Mouse (Mus musculus) kidney, embryonic 15.5 days (tissue): Measurements from ENCODE around the gene Nox1. TPM values are rescaled to one million over a fixed set of nuclear protein-coding genes. Genes with fewer than 3 reads are reported as not detected.

Experiments used
- ATAC-seq: fragments of 200-750 bp; cut with Nextera tagmentation; replicated peaks from 2 replicates; pipeline ENCODE4 v1.8.0; 2017; ENCODE audit warnings: moderate TSS enrichment; ENCODE audit not compliant: low FRiP score
- H3K27ac ChIP-seq: fragments of 300-500 bp; sonication (generic); 2 replicates; pipeline ENCODE4 v1.5.1; 2015; ENCODE audit warnings: mild to moderate bottlenecking, inconsistent platforms
- H3K27me3 ChIP-seq: fragments of 300-500 bp; sonication (generic); 2 replicates; pipeline ENCODE4 v1.6.1; 2015; ENCODE audit warnings: inconsistent platforms
- H3K36me3 ChIP-seq: fragments of 300-500 bp; sonication (generic); 2 replicates; pipeline ENCODE4 v1.6.1; 2015; ENCODE audit warnings: inconsistent platforms
- H3K4me1 ChIP-seq: fragments of 300-500 bp; sonication (generic); 2 replicates; pipeline ENCODE4 v1.6.1; 2015; ENCODE audit warnings: inconsistent platforms
- H3K4me2 ChIP-seq: fragments of 300-500 bp; sonication (generic); 2 replicates; pipeline ENCODE4 v1.6.1; 2015; ENCODE audit warnings: moderate library complexity, mild to moderate bottlenecking, inconsistent platforms
- H3K4me3 ChIP-seq: fragments of 300-500 bp; sonication (generic); replicated peaks from 2 replicates; pipeline ENCODE4 v1.5.1; 2015; ENCODE audit warnings: mild to moderate bottlenecking, inconsistent platforms
- H3K9ac ChIP-seq: fragments of 300-500 bp; sonication (generic); 2 replicates; pipeline ENCODE4 v1.6.1; 2015; ENCODE audit warnings: mild to moderate bottlenecking, inconsistent platforms
- H3K9me3 ChIP-seq: fragments of 300-500 bp; sonication (generic); replicated peaks from 2 replicates; pipeline ENCODE4 v1.6.1; 2016; ENCODE audit warnings: inconsistent platforms
- WGBS: fragments of 180-500 bp; shearing (Covaris S2); methylation state at CpG from one replicate; pipeline ENCODE4 v1.1.7; 2015; ENCODE audit warnings: mixed read lengths; 5-methylcytosine and 5-hydroxymethylcytosine counted together
- microRNA-seq: library from miRNA; unstranded; fragments of <30 nt; microRNA quantifications from one replicate; pipeline ENCODE4, GENCODE M21; 2016
- polyA plus RNA-seq: library from polyadenylated mRNA; unstranded; fragments of >200 nt; fragmentation: Nextera tagmentation; extraction: Ambion mirVana; gene quantifications from 2 replicates; pipeline ENCODE4 v1.2.1, GENCODE M21; 2015

Gene Nox1
- polyA plus RNA-seq, 1 experiment from 2014 or later: not detected

DNA sequence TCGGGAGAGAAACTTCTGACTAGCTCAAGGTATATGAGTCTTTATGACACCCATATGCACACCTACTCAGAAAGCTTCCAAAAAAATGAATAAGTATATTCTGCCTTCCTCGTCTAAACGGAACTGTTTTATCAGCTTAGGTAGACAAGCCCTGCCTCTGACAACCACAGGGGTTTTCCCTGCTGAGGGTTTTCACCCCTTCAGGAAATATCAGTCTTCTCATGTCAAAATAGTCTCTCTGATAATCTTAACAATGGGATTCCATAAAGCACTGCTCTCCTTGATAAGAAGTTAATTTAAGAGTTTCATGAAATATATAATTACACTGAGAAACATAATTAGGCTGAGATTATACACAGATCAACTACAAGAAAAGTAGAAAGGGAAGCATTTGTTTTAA lies 110.0 kb downstream of the Nox1 start:
- 86% methylated on average over 3 of the region's 3 CpGs for WGBS

DNA sequence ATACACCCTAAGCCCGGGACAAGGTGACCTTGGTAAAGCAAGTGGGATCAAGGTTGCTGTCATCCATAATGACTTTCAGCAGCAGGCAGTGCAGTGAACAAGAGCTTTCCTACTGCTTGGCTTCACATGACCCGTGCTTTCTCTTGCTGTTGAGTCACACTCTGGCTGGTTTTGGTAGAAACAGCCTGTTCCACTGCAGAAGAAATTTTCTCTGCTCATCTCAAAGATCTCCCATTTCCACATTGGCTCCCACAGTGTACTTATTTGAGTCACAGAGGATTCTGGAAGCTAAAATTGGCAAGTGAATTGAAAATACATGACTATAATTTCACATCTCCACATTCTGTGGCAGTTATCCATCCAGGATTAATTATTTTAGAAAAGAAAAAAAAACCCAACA lies 119.1 kb downstream of the Nox1 start:
- Histone ChIP-seq H3K4me1 (no peaks in the 10 kb centered on the region), H3K4me3 (no peak overlapping the region), H3K9ac (no peak overlapping the region), H3K36me3 (no peaks in the 10 kb centered on the region), H3K27me3 (peaks cover 16% of the 10 kb centered on the region), H3K9me3 (no peaks in the 10 kb centered on the region), H3K27ac (no peak overlapping the region), H3K4me2 (no peak overlapping the region)
- 70% methylated on average over 2 of the region's 2 CpGs for WGBS
- ATAC-seq: no peak

More for the DNA sequence above, 110.0 kb downstream of the Nox1 start:
- H3K9me3 ChIP-seq: no peaks in the 10 kb centered on the region
- H3K9ac ChIP-seq: no peak overlapping the region
- peaks cover 29% of the 10 kb centered on the region; the same call in 1 of the 2 replicates for H3K27me3 ChIP-seq
- no peak overlapping the region for H3K4me2 ChIP-seq
- no peak overlapping the region for H3K4me3 ChIP-seq
- ATAC-seq: no peak
- H3K27ac ChIP-seq: no peak overlapping the region
- H3K4me1 ChIP-seq: no peaks in the 10 kb centered on the region
- H3K36me3 ChIP-seq: no peaks in the 10 kb centered on the region

DNA sequence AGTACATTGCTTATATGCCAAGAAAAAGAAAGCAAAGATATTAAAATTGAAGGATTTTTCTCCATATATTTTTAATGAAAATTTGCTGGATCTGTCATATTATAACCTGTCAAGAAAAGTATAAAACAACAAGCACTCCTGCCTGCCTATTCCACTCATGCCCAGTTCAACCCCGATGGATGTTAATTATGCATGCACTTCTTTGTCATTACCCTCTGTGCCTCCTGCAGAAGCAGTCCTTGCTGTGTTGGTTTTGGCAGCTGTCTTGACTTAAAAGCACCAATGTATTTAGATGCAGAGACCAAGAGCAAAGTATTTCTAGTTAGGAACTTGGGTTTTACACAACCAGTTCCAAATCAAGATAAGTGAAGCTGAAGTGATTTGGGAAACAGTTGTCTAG lies 136.3 kb downstream of the Nox1 start:
- 79% methylated on average over 1 of the region's 1 CpGs for WGBS
- Histone ChIP-seq H3K9ac (no peak overlapping the region), H3K4me2 (no peak overlapping the region), H3K36me3 (peaks cover 31% of the 10 kb centered on the region), H3K27ac (no peak overlapping the region), H3K4me1 (no peaks in the 10 kb centered on the region), H3K9me3 (no peaks in the 10 kb centered on the region), H3K27me3 (peaks cover 19% of the 10 kb centered on the region; the same call in 1 of the 2 replicates), H3K4me3 (no peak overlapping the region)
- ATAC-seq: no peak

DNA sequence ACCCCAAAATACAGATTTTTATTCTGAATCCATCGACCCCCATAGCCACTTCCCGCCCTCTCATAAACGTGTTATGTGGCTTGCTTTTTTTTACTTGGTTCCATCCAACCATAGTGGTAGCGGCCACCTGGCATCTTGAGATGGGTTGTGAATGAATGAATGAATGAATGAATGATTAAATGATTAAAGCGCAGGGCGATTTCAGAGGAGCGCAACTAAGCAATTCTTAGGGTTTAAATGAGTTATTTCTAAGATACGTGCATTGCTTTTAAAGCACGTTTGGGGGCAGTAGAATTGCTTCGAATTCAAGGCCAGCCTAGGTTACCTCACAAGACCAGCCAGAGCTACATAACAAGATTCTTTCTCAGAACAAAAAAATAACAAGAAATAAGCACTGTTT lies 162.0 kb downstream of the Nox1 start:
- ATAC-seq: no peak; the same call in 1 of the 2 replicates
- peak overlapping the region; percentile 54 for H3K4me2 ChIP-seq
- 0 out of 2 replicates have a peak, but pooled peaks cover 3% of the 10 kb centered on the region for H3K4me1 ChIP-seq
- 19% methylated on average over 10 of the region's 10 CpGs for WGBS
- peaks cover 24% of the 10 kb centered on the region for H3K36me3 ChIP-seq
- H3K27ac ChIP-seq: peak overlapping the region; percentile 92
- H3K27me3 ChIP-seq: peaks cover 7% of the 10 kb centered on the region; the same call in 1 of the 2 replicates
- H3K4me3 ChIP-seq: peak overlapping the region; percentile 65
- peak overlapping the region; percentile 62 for H3K9ac ChIP-seq
- H3K9me3 ChIP-seq: no peaks in the 10 kb centered on the region

DNA sequence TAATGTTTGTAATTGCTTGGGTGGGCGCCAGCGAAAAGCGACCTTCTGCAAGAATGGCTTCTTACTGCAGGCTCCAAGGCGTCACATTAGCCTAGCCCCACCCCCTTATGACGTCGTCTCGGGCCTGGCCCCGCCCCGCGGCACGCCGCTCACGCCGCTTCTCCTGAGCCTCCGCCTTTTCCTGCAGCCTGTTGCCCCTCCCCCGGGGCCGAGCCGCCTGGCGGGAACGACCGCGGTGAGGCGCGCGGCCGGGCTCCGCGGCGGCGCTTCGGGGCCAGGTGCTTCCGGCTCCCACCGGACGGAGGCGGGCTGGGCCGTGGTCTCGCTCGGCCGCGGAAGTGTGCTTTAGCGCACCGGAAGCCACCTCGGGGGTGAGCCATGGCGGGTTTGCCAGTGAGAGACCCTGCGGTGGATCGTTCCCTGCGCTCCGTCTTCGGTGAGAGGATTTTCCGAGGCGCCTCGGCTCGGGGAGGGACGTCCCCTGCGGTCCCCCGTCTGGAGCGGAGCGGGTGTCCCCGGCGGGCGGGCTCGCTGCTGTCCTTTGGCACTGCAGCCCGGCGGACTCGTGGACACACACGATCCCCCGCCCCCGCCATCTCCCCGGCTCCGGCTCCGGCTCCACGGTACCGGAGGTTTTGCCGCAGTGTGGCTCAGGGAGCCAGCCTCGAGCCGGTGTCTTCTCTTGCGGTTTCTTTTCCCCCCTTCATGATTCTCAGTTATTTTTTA lies 162.6 kb downstream of the Nox1 start, which contains the start of gene Cstf2:
TSS of gene Cstf2 (plus strand) at position 201 of the 726 bp plus-strand sequence.
- H3K4me2 ChIP-seq: peak within 1 kb of the TSS; percentile 54
- 18% methylated on average over 76 of the region's 77 CpGs for WGBS

DNA sequence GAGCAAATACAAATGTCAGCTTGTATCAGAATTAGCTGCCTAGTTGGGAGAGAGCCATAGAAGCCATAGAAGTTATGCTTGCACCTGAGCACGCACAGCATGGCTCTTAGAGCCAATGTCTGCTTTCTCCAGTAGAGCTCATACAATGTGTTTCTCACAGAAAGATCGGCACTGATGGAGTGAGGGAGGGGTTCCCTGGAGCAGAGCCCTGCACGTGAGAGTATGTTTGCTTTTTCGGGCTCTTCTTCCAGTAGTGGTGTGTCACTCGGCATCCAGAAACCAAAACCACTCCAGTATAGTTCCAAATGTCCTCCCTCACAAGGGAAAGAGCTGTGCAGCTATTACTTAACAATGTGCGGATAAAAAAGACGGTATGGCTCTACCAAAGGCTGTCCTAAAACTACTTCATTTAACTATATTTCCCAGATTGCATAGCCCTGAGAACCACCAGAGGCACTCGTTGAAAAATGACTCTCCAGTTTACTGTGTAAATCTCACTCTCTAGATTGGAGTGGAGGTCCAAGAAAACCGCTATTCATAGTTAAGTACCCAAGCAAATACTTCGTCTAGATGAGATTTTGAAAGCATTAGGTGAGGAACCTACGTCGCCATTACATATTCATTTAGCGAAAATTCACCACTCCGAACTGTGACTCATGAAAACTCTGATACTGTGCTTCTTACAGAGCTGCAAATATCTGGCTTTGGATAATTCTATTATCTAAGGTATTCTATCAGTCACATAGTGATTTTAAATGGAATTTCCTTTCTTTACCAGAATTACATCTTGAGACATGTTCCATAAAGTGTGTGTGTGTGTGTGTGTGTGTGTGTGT lies 163.5 kb downstream of the Nox1 start:
- Histone ChIP-seq H3K4me3 (peak overlapping the region; percentile 65), H3K27ac (no peak overlapping the region)
- ATAC-seq: no peak

More for the DNA sequence above, 162.6 kb downstream of the Nox1 start, which contains the start of gene Cstf2:
- peak; percentile 99 for ATAC-seq
- Histone ChIP-seq H3K36me3 (peaks cover 20% of the 10 kb centered on the region), H3K4me1 (0 out of 2 replicates have a peak, but pooled peaks cover 3% of the 10 kb centered on the region), H3K27ac (peak within 1 kb of the TSS; percentile 92), H3K9ac (peak within 1 kb of the TSS; percentile 62), H3K9me3 (no peaks in the 10 kb centered on the region), H3K4me3 (peak within 1 kb of the TSS; percentile 65), H3K27me3 (0 out of 2 replicates have a peak, but pooled peaks cover 3% of the 10 kb centered on the region)

DNA sequence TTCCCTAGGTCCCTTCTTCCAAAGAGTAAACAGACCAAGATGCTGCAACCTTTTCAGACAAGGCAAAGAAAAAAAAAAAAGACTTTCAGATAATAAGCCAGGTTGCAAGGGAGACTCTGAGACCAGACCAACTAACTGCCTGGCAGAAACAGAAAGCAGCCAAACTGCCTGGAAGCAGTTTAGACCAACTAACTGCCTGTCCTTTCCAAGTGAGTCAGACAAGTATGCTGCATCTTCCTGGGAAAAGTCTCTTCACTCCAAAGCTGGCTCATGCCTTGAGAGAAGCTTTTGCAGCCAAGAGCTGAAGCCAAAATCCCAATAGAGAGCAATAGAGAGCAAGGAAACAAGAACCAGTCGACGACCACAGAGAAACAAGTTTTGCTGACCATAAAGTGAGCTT lies 164.9 kb downstream of the Nox1 start:
- Histone ChIP-seq H3K4me3 (no peak overlapping the region), H3K4me2 (no peak overlapping the region), H3K9me3 (no peaks in the 10 kb centered on the region), H3K27me3 (0 out of 2 replicates have a peak, but pooled peaks cover 3% of the 10 kb centered on the region), H3K9ac (no peak overlapping the region), H3K36me3 (peaks cover 7% of the 10 kb centered on the region; the same call in 1 of the 2 replicates), H3K4me1 (0 out of 2 replicates have a peak, but pooled peaks cover 3% of the 10 kb centered on the region), H3K27ac (no peak overlapping the region)
- WGBS: 84% methylated on average over 2 of the region's 2 CpGs
- no peak for ATAC-seq

More for the DNA sequence above, 163.5 kb downstream of the Nox1 start:
- Histone ChIP-seq H3K27me3 (0 out of 2 replicates have a peak, but pooled peaks cover 3% of the 10 kb centered on the region), H3K9ac (no peak overlapping the region), H3K4me2 (peak overlapping the region; percentile 50), H3K4me1 (0 out of 2 replicates have a peak, but pooled peaks cover 3% of the 10 kb centered on the region), H3K9me3 (no peaks in the 10 kb centered on the region), H3K36me3 (peaks cover 18% of the 10 kb centered on the region)
- WGBS: 78% methylated on average over 14 of the region's 14 CpGs

DNA sequence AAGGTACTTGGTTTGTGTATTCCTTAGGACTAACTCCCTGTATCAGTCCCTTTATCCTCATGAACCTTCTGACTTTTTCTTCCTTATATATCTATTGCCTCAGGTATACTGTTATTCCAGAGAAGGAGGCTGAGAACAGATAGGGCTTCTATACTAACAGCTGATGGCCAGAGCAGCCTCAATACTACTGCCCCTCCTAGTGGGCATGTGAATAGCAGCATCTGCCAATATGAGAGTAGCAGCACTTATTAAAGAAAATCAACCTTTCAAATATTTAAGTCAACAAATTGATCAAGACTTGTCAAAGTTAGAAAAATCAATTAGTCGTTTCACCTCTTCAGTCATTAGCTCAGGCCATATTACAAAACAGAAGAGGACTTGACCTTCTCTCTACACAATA lies 172.8 kb downstream of the Nox1 start:
- ATAC-seq: no peak
- H3K4me2 ChIP-seq: no peak overlapping the region
- H3K4me1 ChIP-seq: no peaks in the 10 kb centered on the region
- H3K9ac ChIP-seq: no peak overlapping the region
- no peaks in the 10 kb centered on the region for H3K9me3 ChIP-seq
- H3K27ac ChIP-seq: no peak overlapping the region
- H3K36me3 ChIP-seq: no peaks in the 10 kb centered on the region
- no peaks in the 10 kb centered on the region; the same call in 1 of the 2 replicates for H3K27me3 ChIP-seq
- H3K4me3 ChIP-seq: no peak overlapping the region
- WGBS: 61% methylated on average over 1 of the region's 1 CpGs

Small RNAs within 50 kb of the gene (microRNA-seq; reads per million reads assigned to microRNA genes)
- 1.2 reads per million for gene Mir3112

Other genes starting within 250 kb of the Nox1 start
- gene Sytl4, start 240.1 kb downstream of the Nox1 start, polyA plus RNA-seq: 5.3 and 9.6 TPM in 2 replicates
- 47.7 and 49.1 TPM in 2 replicates for gene Cstf2, start 162.8 kb downstream of the Nox1 start, polyA plus RNA-seq
- 0.13 and 0.32 TPM in 2 replicates for gene Xkrx, start 59.9 kb downstream of the Nox1 start, polyA plus RNA-seq
- not detected in 2 replicates for gene Arl13a, start 34.5 kb downstream of the Nox1 start, polyA plus RNA-seq
- gene Trmt2b, start 55.0 kb upstream of the Nox1 start, polyA plus RNA-seq: 16.9 and 18.9 TPM in 2 replicates
- 11.1 and 12.0 TPM in 2 replicates for gene Tmem35a, start 73.3 kb upstream of the Nox1 start, polyA plus RNA-seq
- 33.1 and 33.7 TPM in 2 replicates for gene Cenpi, start 86.1 kb upstream of the Nox1 start, polyA plus RNA-seq
- gene Drp2, start 182.6 kb upstream of the Nox1 start, polyA plus RNA-seq: 0.80 and 0.97 TPM in 2 replicates